Mouse (Mus musculus) thymus, adult 2 months (tissue): ENCODE measurements around the gene C1galt1. TPM values are rescaled to one million over a fixed set of nuclear protein-coding genes. Genes with fewer than 3 reads are reported as not detected.

Experiments used
- DNase-seq: peaks from one replicate; pipeline ENCODE4 v3.0.0; 2021
- H3K27ac ChIP-seq: fragments of 200-500 bp; 2 replicates; pipeline ENCODE4 v1.5.1; 2012; ENCODE audit warnings: low read length, control low read depth; ENCODE audit not compliant: control insufficient read depth, insufficient read depth
- H3K27me3 ChIP-seq: fragments of 200-500 bp; 2 replicates; pipeline ENCODE4 v1.6.1; 2012; ENCODE audit warnings: mild to moderate bottlenecking, low read length, moderate library complexity, mixed read lengths; ENCODE audit not compliant: control insufficient read depth, insufficient read depth
- H3K36me3 ChIP-seq: fragments of 200-500 bp; 2 replicates; pipeline ENCODE4 v1.6.1; 2012; ENCODE audit warnings: mild to moderate bottlenecking, low read length, moderate library complexity; ENCODE audit not compliant: control insufficient read depth, insufficient read depth
- H3K4me1 ChIP-seq: fragments of 200-500 bp; replicated peaks from 2 replicates; pipeline ENCODE4 v1.6.1; 2012; ENCODE audit warnings: low read length; ENCODE audit not compliant: control insufficient read depth, insufficient read depth
- H3K4me3 ChIP-seq: fragments of 200-500 bp; 2 replicates; pipeline ENCODE4 v1.5.1; 2012; ENCODE audit warnings: mild to moderate bottlenecking, low read length, control low read depth, moderate library complexity; ENCODE audit not compliant: control insufficient read depth, insufficient read depth
- CTCF ChIP-seq: fragments of 200-500 bp; IDR thresholded peaks from 2 replicates; pipeline ENCODE4 v1.5.1; 2012; ENCODE audit warnings: mild to moderate bottlenecking, control low read depth, low read length, moderate library complexity, borderline replicate concordance; ENCODE audit not compliant: control insufficient read depth, poor library complexity, insufficient read depth; ENCODE audit errors: extremely low read depth
- POLR2A ChIP-seq: fragments of 200-500 bp; IDR thresholded peaks from 2 replicates; pipeline ENCODE4 v1.6.1; 2012; ENCODE audit warnings: mild to moderate bottlenecking, low read length, control low read depth, moderate library complexity; ENCODE audit not compliant: control insufficient read depth, poor library complexity, insufficient read depth; ENCODE audit errors: extremely low read depth
- WGBS: fragments of 180-500 bp; shearing (Covaris S2); methylation state at CpG from one replicate; pipeline ENCODE4 v1.1.7; 2018; 5-methylcytosine and 5-hydroxymethylcytosine counted together
- polyA plus RNA-seq: library from polyadenylated mRNA; depleted of rRNA; stranded (reverse); fragments of >200 nt; gene quantifications from 2 replicates; pipeline ENCODE4 v1.2.3, GENCODE M21; 2012

The C1galt1 gene
- polyA plus RNA-seq, 1 experiment, result 13.1 TPM

DNA sequence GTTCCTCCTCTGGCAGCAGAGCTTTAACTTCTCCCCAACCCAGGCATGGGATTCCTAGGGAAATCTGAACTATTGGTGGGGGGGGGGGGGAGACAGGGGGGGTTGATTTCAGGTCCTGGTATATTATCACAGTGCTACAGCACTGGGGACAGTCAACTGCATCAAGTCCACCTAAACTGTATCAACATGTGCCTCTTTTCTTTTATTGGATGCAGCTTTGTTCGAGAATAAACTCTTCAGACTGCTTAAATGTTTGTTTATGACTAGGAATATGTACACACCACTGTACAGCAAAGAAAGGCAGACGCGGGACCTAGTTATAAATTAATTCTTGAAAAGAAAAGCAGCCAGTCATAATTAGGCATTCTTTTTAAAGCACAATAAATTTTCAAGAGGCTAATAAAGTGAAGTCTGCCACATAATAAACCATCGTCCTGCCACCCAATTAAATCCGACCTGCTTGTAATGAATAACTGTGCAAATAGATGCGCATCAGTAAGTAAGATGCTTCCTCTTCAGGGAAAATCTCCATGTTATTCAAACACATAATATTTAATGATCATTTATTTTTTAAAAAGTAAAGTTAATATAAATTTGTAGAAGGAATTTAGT, 12.0 kb upstream of the C1galt1 start:
- 91% methylated on average over 6 of the region's 6 CpGs for WGBS
- H3K36me3 ChIP-seq, result no peaks in the 10 kb centered on the region
- H3K4me1 ChIP-seq, result no peaks in the 10 kb centered on the region
- H3K27me3 ChIP-seq, result no peaks in the 10 kb centered on the region
- DNase-seq, result no peak
- H3K4me3 ChIP-seq, result no peak overlapping the region
- no peak overlapping the region for H3K27ac ChIP-seq
- TF ChIP-seq CTCF (no peak), POLR2A (no peak)

DNA sequence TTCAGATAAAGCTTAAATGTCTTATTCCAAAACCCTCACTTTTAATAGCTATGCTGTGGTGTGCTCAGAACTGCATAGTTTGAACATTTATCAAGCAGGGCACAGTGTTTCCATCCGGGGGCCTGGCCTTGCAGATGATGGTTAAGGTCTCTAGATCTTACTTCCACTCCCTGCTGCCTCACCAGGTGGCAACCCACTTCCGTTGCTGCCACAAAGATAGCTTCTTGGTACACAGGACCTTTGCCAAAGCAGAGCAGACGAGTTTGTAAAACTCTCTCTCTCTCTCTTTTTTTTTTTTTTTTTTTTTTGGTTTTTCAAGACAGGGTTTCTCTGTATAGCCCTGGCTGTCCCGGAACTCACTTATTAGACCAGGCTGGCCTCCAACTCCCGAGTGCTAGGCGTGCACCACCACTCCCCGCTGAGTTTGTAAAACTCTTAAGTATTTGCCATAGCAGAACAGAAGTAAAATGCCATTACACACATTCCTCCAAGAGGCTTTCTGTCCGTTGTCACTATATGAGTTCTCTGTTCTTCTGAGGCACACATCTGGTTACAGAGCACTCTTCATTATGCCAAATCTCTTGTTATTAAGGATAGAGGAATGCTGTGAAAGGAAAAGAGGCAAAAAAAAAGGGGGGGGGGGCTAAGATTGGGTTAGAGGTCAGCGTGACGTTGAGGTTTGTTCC, 773 bp upstream of the C1galt1 start:
- no peaks in the 10 kb centered on the region for H3K36me3 ChIP-seq
- no peak overlapping the region for H3K4me3 ChIP-seq
- H3K27me3 ChIP-seq, result no peaks in the 10 kb centered on the region
- TF ChIP-seq POLR2A, result no peak
- no peak for TF ChIP-seq CTCF
- peak; percentile 81 for DNase-seq
- peak overlapping the region; percentile 95 for H3K27ac ChIP-seq
- H3K4me1 ChIP-seq, result peaks cover 17% of the 10 kb centered on the region
- WGBS, result 18% methylated on average over 10 of the region's 10 CpGs

DNA sequence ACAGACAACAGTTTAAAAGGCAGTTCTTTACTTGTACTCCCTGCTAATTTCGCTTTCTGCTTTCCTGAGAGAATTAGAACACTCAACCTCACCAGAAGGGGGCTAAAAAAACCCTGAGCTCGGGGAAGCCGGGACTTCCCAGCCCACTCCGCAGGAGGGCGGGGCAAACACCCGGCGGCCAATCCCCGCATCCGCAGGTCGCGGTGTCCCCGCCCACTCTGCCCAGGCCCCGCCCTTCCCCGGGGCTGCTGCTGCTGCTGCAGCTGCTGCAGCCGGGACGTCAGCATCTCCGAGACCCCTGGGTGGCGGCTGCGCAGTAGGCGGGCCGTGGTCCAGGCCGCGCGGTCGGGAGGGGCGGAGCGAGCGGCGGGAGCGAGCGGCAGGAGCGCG, 235 bp upstream of the C1galt1 start:
- WGBS, result under 1% methylated on average over 33 of the region's 33 CpGs
- Histone ChIP-seq H3K36me3 (no peaks in the 10 kb centered on the region), H3K4me3 (no peak overlapping the region), H3K27me3 (no peaks in the 10 kb centered on the region), H3K27ac (peak overlapping the region; percentile 95; the same call in 1 of the 2 replicates), H3K4me1 (peaks cover 18% of the 10 kb centered on the region)
- 0 out of 2 replicates have a peak, but pooled peaks have one; percentile 67 for TF ChIP-seq CTCF
- no peak for TF ChIP-seq POLR2A
- DNase-seq, result peak; percentile 100

GRCm38 (mm10) chr6:7845680-7846017, 1.0 kb downstream of the C1galt1 start:
- no peaks in the 10 kb centered on the region; the same call in 1 of the 2 replicates for H3K36me3 ChIP-seq
- WGBS, result under 1% methylated on average over 6 of the region's 6 CpGs
- no peaks in the 10 kb centered on the region for H3K27me3 ChIP-seq
- H3K4me1 ChIP-seq, result peaks cover 18% of the 10 kb centered on the region
- peak; percentile 25 for DNase-seq
- no peak for TF ChIP-seq POLR2A
- TF ChIP-seq CTCF, result no peak
- H3K4me3 ChIP-seq, result no peak overlapping the region
- no peak overlapping the region; the same call in 1 of the 2 replicates for H3K27ac ChIP-seq

DNA sequence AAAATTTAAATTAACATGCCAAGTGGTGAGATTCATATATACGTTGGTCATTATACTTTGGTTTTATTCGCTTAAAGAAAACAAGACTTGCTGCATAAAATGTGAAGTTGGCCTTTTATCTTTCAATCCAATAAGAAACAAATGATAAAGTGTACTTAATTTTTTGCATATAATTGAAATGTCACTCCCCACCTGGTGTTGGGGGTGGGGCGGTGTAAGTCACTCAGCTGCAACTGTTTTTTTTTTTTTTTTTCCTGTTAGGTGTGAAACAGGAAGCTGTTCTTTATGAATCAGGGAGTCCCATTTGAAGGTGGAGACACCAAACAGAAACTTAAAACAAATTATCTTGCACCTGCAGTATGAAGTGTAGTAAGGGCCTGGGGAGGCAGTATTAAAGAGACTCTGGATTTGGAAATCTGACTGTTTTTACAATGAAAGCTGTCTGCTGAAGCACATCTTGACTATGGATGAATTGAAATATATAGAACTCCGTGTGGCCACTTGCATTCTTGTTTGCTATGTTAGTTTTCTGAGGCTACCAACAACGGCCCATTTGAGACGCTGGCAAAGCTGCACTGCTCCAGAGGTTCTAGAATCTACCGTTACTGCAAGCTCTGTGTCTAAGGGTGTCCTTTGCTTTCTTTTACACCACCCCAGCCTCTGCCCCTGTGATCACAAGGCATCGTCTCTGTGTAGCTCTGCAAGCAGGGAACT, 2.2 kb downstream of the C1galt1 start:
- WGBS, result 31% methylated on average over 8 of the region's 8 CpGs
- peak overlapping the region; percentile 82 for H3K27ac ChIP-seq
- no peaks in the 10 kb centered on the region; the same call in 1 of the 2 replicates for H3K36me3 ChIP-seq
- peaks cover 19% of the 10 kb centered on the region for H3K4me1 ChIP-seq
- H3K4me3 ChIP-seq, result peak overlapping the region; percentile 31
- H3K27me3 ChIP-seq, result no peaks in the 10 kb centered on the region
- DNase-seq, result peak; percentile 65
- TF ChIP-seq CTCF (no peak), POLR2A (no peak)

DNA sequence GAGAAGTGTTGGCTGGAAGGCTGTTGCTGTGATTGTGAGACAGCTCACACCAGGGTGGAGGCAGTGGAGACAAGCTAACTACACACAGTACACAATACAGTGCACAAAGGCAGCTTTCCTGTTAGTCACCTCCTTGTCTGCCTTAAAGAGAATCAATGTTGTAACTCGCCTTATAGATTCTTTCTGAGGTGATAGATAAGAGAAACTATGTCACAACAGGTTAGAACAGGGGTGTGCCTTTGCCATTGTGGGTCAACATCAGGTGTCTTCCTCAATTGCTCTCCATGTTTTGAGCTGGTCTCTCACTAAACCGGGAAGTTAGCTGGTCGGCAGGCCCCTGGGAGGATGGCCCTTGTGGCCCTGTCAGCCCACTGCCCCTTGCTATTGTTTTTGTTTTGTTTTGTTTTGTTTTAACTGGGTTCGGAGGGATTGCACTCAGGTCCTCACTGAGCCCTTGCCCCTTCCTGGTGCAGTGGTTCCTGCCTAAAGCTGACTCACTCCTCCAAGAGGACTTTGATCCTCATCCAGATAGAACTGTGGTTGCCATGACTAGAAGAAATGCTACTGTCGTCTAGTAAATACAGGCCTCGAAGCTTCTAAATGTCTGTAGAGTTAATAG, 3.4 kb downstream of the C1galt1 start:
- Histone ChIP-seq H3K27ac (0 out of 2 replicates have a peak overlapping the region, but pooled peaks have one; percentile 1), H3K4me1 (peaks cover 21% of the 10 kb centered on the region), H3K4me3 (peak overlapping the region; percentile 24; the same call in 1 of the 2 replicates), H3K27me3 (no peaks in the 10 kb centered on the region), H3K36me3 (no peaks in the 10 kb centered on the region; the same call in 1 of the 2 replicates)
- WGBS, result 32% methylated on average over 6 of the region's 6 CpGs
- TF ChIP-seq CTCF, result no peak
- no peak for TF ChIP-seq POLR2A
- peak; percentile 12 for DNase-seq
